Mouse (Mus musculus) midbrain, embryonic 15.5 days (tissue): Measurements from ENCODE around the gene Apoa2. TPM values are rescaled to one million over a fixed set of nuclear protein-coding genes. Genes with fewer than 3 reads are reported as not detected.
"Not testable (repeated sequence)": the region's sequence is repeated elsewhere in the genome, so short reads cannot be mapped to it uniquely, and the experiment has no call there.

Experiments
- ATAC-seq: fragments of 200-750 bp; cut with Nextera tagmentation; replicated peaks from 2 replicates; pipeline ENCODE4 v1.8.0; 2017; ENCODE audit warnings: moderate TSS enrichment
- H3K27ac ChIP-seq: fragments of 300-500 bp; sonication (generic); 2 replicates; pipeline ENCODE4 v1.5.1; 2015; ENCODE audit warnings: mild to moderate bottlenecking, inconsistent platforms
- H3K27me3 ChIP-seq: fragments of 300-500 bp; sonication (generic); replicated peaks from 2 replicates; pipeline ENCODE4 v1.6.1; 2015; ENCODE audit warnings: inconsistent platforms
- H3K36me3 ChIP-seq: fragments of 300-500 bp; sonication (generic); replicated peaks from 2 replicates; pipeline ENCODE4 v1.6.1; 2015; ENCODE audit warnings: inconsistent platforms
- H3K4me1 ChIP-seq: fragments of 300-500 bp; sonication (generic); 2 replicates; pipeline ENCODE4 v1.6.1; 2015; ENCODE audit warnings: inconsistent platforms
- H3K4me2 ChIP-seq: fragments of 300-500 bp; sonication (generic); 2 replicates; pipeline ENCODE4 v1.6.1; 2015; ENCODE audit warnings: inconsistent platforms, mild to moderate bottlenecking, moderate library complexity
- H3K4me3 ChIP-seq: fragments of 300-500 bp; sonication (generic); 2 replicates; pipeline ENCODE4 v1.5.1; 2015; ENCODE audit warnings: mild to moderate bottlenecking, inconsistent platforms
- H3K9ac ChIP-seq: fragments of 300-500 bp; sonication (generic); 2 replicates; pipeline ENCODE4 v1.6.1; 2015; ENCODE audit warnings: mild to moderate bottlenecking, inconsistent platforms
- H3K9me3 ChIP-seq: fragments of 300-500 bp; sonication (generic); 2 replicates; pipeline ENCODE4 v1.6.1; 2016; ENCODE audit warnings: inconsistent platforms
- WGBS: fragments of 180-500 bp; shearing (Covaris S2); methylation state at CpG from one replicate; pipeline ENCODE4 v1.1.7; 2015; ENCODE audit warnings: mixed read lengths; 5-methylcytosine and 5-hydroxymethylcytosine counted together
- polyA plus RNA-seq: library from polyadenylated mRNA; unstranded; fragments of >200 nt; fragmentation: Nextera tagmentation; extraction: Ambion mirVana; gene quantifications from 2 replicates; pipeline ENCODE4 v1.2.1, GENCODE M21; 2015

Gene Apoa2
- polyA plus RNA-seq, 1 experiment from 2014 or later = 3.4 TPM

- Histone ChIP-seq H3K4me2 (no peak overlapping the region), H3K27ac (no peak overlapping the region), H3K36me3 (peaks cover 17% of the 10 kb centered on the region), H3K9ac (no peak overlapping the region), H3K4me3 (no peak overlapping the region), H3K27me3 (no peaks in the 10 kb centered on the region), H3K9me3 (no peaks in the 10 kb centered on the region), H3K4me1 (no peaks in the 10 kb centered on the region)
- WGBS = 50% methylated on average over 3 of the region's 3 CpGs
- no peak for ATAC-seq
Measured at GRCm38 (mm10) chr1:171230215-171230614, 5.4 kb downstream of the Apoa2 start.

DNA sequence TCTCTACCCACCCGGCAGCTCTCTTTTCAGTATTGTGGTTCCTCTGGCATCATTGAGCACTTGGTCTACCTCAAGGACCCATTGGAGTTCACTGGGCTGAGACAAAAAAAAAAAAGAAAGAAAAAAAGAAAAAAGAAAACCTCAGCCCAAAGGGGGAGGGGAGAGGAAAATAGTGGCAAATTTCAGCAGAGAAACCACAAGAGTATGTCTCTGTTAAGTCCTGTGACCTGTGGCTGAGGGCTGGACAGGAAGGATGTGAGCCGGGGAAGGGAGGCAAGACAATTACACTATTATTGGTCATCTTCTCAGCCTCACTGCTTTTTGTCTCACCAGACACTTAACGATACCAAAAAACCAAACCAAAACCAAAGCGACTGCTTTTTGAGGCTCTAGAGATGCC lies 7.0 kb downstream of the Apoa2 start:
- H3K4me2 ChIP-seq = no peak overlapping the region
- no peak overlapping the region for H3K27ac ChIP-seq
- H3K27me3 ChIP-seq = no peaks in the 10 kb centered on the region
- no peak overlapping the region for H3K9ac ChIP-seq
- no peak for ATAC-seq
- H3K36me3 ChIP-seq = peaks cover 30% of the 10 kb centered on the region
- no peaks in the 10 kb centered on the region for H3K9me3 ChIP-seq
- 67% methylated on average over 4 of the region's 4 CpGs for WGBS
- no peak overlapping the region for H3K4me3 ChIP-seq
- no peaks in the 10 kb centered on the region for H3K4me1 ChIP-seq

GRCm38 (mm10) chr1:171232348-171232747 lies 7.5 kb downstream of the Apoa2 start:
- Histone ChIP-seq H3K27me3 (no peaks in the 10 kb centered on the region), H3K9ac (no peak overlapping the region), H3K27ac (no peak overlapping the region), H3K9me3 (no peaks in the 10 kb centered on the region), H3K4me2 (no peak overlapping the region), H3K4me1 (no peaks in the 10 kb centered on the region), H3K36me3 (peaks cover 35% of the 10 kb centered on the region), H3K4me3 (no peak overlapping the region)
- WGBS = 93% methylated on average over 5 of the region's 5 CpGs
- no peak for ATAC-seq

GRCm38 (mm10) chr1:171232800-171233730 lies 8.2 kb downstream of the Apoa2 start:
- ATAC-seq = no peak
- H3K4me3 ChIP-seq = no peak overlapping the region
- H3K36me3 ChIP-seq = peaks cover 43% of the 10 kb centered on the region
- H3K27me3 ChIP-seq = no peaks in the 10 kb centered on the region
- H3K9ac ChIP-seq = no peak overlapping the region
- H3K4me2 ChIP-seq = no peak overlapping the region
- 81% methylated on average over 12 of the region's 12 CpGs for WGBS
- no peak overlapping the region for H3K27ac ChIP-seq
- H3K4me1 ChIP-seq = no peaks in the 10 kb centered on the region
- H3K9me3 ChIP-seq = no peaks in the 10 kb centered on the region

GRCm38 (mm10) chr1:171234126-171234525 lies 9.3 kb downstream of the Apoa2 start, which contains the start of gene Fcer1g:
Fcer1g (minus strand) TSS chr1:171234365.
- H3K36me3 ChIP-seq = peaks cover 52% of the 10 kb centered on the region
- WGBS = 95% methylated on average over 14 of the region's 14 CpGs
- H3K9me3 ChIP-seq = no peaks in the 10 kb centered on the region

DNA sequence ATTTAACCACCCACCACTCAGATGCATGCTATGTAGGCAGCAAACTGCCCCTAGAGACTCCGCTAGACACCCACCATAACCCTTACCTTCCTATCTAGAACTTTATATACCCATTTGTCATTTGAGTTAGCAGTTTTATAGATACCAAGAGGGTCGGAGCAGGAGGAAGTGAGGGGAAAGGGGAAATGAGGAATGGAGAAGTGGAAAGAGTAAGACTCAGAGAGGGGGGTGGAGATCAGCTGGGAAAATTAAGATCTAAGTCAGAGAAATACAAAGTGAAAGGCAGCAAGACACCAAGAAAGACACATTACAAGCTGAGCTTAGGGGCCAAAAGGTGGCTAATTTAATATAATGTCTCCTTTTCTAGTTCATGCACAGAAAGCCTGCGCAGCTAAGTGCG lies 9.7 kb downstream of the Apoa2 start:
- no peaks in the 10 kb centered on the region for H3K27me3 ChIP-seq
- no peak for ATAC-seq
- no peak overlapping the region for H3K4me3 ChIP-seq
- no peak overlapping the region for H3K27ac ChIP-seq
- no peak overlapping the region for H3K4me2 ChIP-seq
- no peaks in the 10 kb centered on the region for H3K9me3 ChIP-seq
- no peaks in the 10 kb centered on the region for H3K4me1 ChIP-seq
- 95% methylated on average over 4 of the region's 4 CpGs for WGBS
- peaks cover 52% of the 10 kb centered on the region for H3K36me3 ChIP-seq
- H3K9ac ChIP-seq = no peak overlapping the region

More at GRCm38 (mm10) chr1:171234126-171234525, 9.3 kb downstream of the Apoa2 start, which contains the start of gene Fcer1g:
- no peaks in the 10 kb centered on the region for H3K27me3 ChIP-seq
- H3K4me2 ChIP-seq = no peak within 1 kb of the TSS
- H3K9ac ChIP-seq = no peak within 1 kb of the TSS
- H3K27ac ChIP-seq = no peak within 1 kb of the TSS
- no peaks in the 10 kb centered on the region for H3K4me1 ChIP-seq
- H3K4me3 ChIP-seq = no peak within 1 kb of the TSS
- no peak for ATAC-seq

DNA sequence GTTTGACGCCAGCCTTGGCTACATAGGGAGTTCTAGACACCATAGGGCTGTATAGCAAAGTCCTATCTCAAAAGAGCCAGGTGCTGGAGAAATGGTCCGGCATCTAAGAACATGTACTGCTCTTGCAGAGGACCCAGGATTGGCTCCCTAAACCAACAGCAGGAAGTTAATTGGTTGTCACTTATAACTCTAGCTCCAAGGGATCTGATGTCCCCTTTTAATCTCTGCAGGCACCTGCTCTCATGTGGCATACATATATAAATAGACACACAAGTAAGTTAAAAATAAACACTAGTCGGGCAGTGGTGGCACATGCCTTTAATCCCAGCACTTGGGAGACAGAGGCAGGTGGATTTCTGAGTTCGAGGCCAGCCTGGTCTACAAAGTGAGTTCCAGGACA lies 10.9 kb downstream of the Apoa2 start:
- Histone ChIP-seq H3K27me3 (no peaks in the 10 kb centered on the region), H3K4me2 (no peak overlapping the region), H3K4me1 (0 out of 2 replicates have a peak, but pooled peaks cover 3% of the 10 kb centered on the region), H3K27ac (no peak overlapping the region), H3K9me3 (no peaks in the 10 kb centered on the region), H3K4me3 (no peak overlapping the region), H3K36me3 (peaks cover 63% of the 10 kb centered on the region), H3K9ac (no peak overlapping the region)
- WGBS = 88% methylated on average over 4 of the region's 4 CpGs
- no peak for ATAC-seq

- Histone ChIP-seq H3K4me1 (0 out of 2 replicates have a peak, but pooled peaks cover 3% of the 10 kb centered on the region), H3K4me3 (no peak overlapping the region), H3K9me3 (no peaks in the 10 kb centered on the region), H3K9ac (no peak overlapping the region), H3K36me3 (peaks cover 67% of the 10 kb centered on the region), H3K27me3 (no peaks in the 10 kb centered on the region), H3K4me2 (no peak overlapping the region), H3K27ac (no peak overlapping the region)
- WGBS = 80% methylated on average over 6 of the region's 6 CpGs
- no peak for ATAC-seq
Measured at GRCm38 (mm10) chr1:171237438-171237837, 12.6 kb downstream of the Apoa2 start.

GRCm38 (mm10) chr1:171238463-171238862 lies 13.6 kb downstream of the Apoa2 start:
- 68% methylated on average over 14 of the region's 14 CpGs for WGBS
- peaks cover 69% of the 10 kb centered on the region for H3K36me3 ChIP-seq
- H3K27ac ChIP-seq = no peak overlapping the region
- ATAC-seq = 0 out of 2 replicates have a peak, but pooled peaks have one; percentile 48
- no peak overlapping the region for H3K4me3 ChIP-seq
- no peaks in the 10 kb centered on the region for H3K27me3 ChIP-seq
- no peak overlapping the region for H3K4me2 ChIP-seq
- H3K9ac ChIP-seq = no peak overlapping the region
- H3K9me3 ChIP-seq = no peaks in the 10 kb centered on the region
- H3K4me1 ChIP-seq = 0 out of 2 replicates have a peak, but pooled peaks cover 3% of the 10 kb centered on the region

DNA sequence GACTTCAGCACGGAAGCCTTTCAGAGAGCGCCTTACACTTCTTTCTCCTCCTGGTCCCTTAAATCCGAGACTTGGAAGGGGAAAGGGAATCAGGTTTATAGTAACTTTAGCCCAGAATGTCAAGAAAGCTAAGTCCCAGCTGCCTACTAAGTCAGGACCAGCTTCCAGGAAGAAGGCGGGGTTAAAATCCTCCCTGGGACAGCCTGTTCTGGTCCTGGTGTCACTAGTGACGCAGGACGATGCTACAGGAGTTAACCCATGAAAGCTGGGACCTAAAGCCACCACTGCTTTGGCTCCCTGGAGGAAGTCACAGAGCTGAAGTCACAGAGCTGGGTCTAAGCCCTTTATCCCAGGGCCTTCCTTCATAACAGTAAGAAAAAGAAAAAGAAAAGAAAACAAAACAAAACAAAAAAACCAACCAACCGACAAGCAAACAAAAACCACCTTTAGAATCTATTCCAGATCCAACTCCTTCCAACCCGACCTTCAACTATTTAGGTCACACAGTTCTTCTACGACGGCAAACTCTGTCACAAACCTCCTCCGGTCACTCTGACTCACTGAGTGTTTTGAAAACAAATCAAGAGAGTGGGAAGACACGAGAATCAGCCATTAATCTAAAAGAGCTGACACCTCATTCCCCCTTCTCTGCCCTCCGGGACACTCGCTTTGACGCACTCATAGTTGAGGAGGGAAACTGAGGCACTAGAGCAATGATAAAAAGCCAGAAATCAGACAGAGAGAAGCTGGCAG lies 15.3 kb downstream of the Apoa2 start:
- ATAC-seq = no peak
- 85% methylated on average over 15 of the region's 15 CpGs for WGBS
- no peak overlapping the region for H3K4me2 ChIP-seq
- no peak overlapping the region for H3K9ac ChIP-seq
- H3K27ac ChIP-seq = no peak overlapping the region
- peaks cover 52% of the 10 kb centered on the region for H3K36me3 ChIP-seq
- 0 out of 2 replicates have a peak, but pooled peaks cover 3% of the 10 kb centered on the region for H3K4me1 ChIP-seq
- no peaks in the 10 kb centered on the region for H3K9me3 ChIP-seq
- no peaks in the 10 kb centered on the region for H3K27me3 ChIP-seq
- no peak overlapping the region for H3K4me3 ChIP-seq

- peaks cover 9% of the 10 kb centered on the region for H3K4me1 ChIP-seq
- H3K9ac ChIP-seq = no peak overlapping the region
- ATAC-seq = no peak
- H3K4me2 ChIP-seq = no peak overlapping the region
- no peak overlapping the region for H3K27ac ChIP-seq
- H3K9me3 ChIP-seq = no peaks in the 10 kb centered on the region
- no peak overlapping the region for H3K4me3 ChIP-seq
- WGBS = 93% methylated on average over 10 of the region's 10 CpGs
- H3K36me3 ChIP-seq = peaks cover 46% of the 10 kb centered on the region; the same call in 1 of the 2 replicates
- no peaks in the 10 kb centered on the region for H3K27me3 ChIP-seq
Measured at GRCm38 (mm10) chr1:171240911-171241310, 16.1 kb downstream of the Apoa2 start.

- not testable (repeated sequence) for H3K27ac ChIP-seq, H3K9ac ChIP-seq, H3K4me3 ChIP-seq, ATAC-seq, H3K27me3 ChIP-seq, H3K9me3 ChIP-seq, H3K4me2 ChIP-seq
- WGBS = 86% methylated on average over 12 of the region's 12 CpGs
- Histone ChIP-seq H3K36me3 (peaks cover 38% of the 10 kb centered on the region; the same call in 1 of the 2 replicates), H3K4me1 (peaks cover 15% of the 10 kb centered on the region)
Measured at GRCm38 (mm10) chr1:171241952-171242351, 17.1 kb downstream of the Apoa2 start.
